Mouse (Mus musculus) frontal cortex, postnatal 10 days (tissue): ENCODE data around the gene Cfap298.
A peak's percentile ranks its signal among the peaks of the same experiment; 100 is the strongest.

ENCODE experiments used
- DNase-seq, 2 experiments: peaks; one replicate each; pipeline ENCODE4 v3.0.0; 2022; ENCODE audit warnings: low spot score in 2 of 2, mixed read lengths in 1 of 2

The Cfap298 gene

GRCm38 (mm10) chr16:90934687-90935328 is at the start of gene Cfap298:
TSS of gene Cfap298 (minus strand) at chr16:90935114.
- DNase-seq = peak; percentile 86 to 93

GRCm38 (mm10) chr16:90971004-90971403 is 36.1 kb upstream of the Cfap298 start:
- DNase-seq = no peak

- DNase-seq = no peak
Observed at GRCm38 (mm10) chr16:90966241-90966640, 31.3 kb upstream of the Cfap298 start.

GRCm38 (mm10) chr16:90964302-90964701 is 29.4 kb upstream of the Cfap298 start:
- DNase-seq = no peak

- no peak for DNase-seq
Observed at GRCm38 (mm10) chr16:90963866-90964265, 29.0 kb upstream of the Cfap298 start.

GRCm38 (mm10) chr16:90963231-90963630 is 28.3 kb upstream of the Cfap298 start:
- DNase-seq = no peak

- DNase-seq = no peak
Observed at GRCm38 (mm10) chr16:90958301-90959085, 23.6 kb upstream of the Cfap298 start.

GRCm38 (mm10) chr16:90955494-90955893 is 20.6 kb upstream of the Cfap298 start:
- DNase-seq = no peak

GRCm38 (mm10) chr16:90953770-90954169 is 18.9 kb upstream of the Cfap298 start:
- no peak for DNase-seq

- DNase-seq = no peak
Observed at GRCm38 (mm10) chr16:90953147-90953546, 18.2 kb upstream of the Cfap298 start.

GRCm38 (mm10) chr16:90950354-90950963 is 15.5 kb upstream of the Cfap298 start:
- no peak for DNase-seq

- no peak for DNase-seq
Observed at GRCm38 (mm10) chr16:90946977-90947376, 12.1 kb upstream of the Cfap298 start.

GRCm38 (mm10) chr16:90941246-90941645 is 6.3 kb upstream of the Cfap298 start:
- no peak for DNase-seq

- DNase-seq = peak in 1 of 2 experiments; percentile 40
Observed at GRCm38 (mm10) chr16:90934193-90934686, 674 bp downstream of the Cfap298 start.

- no peak for DNase-seq
Observed at GRCm38 (mm10) chr16:90933534-90934176, 1.3 kb downstream of the Cfap298 start.

GRCm38 (mm10) chr16:90927446-90927845 is 7.5 kb downstream of the Cfap298 start:
- DNase-seq = no peak

GRCm38 (mm10) chr16:90925461-90925860 is 9.5 kb downstream of the Cfap298 start:
- DNase-seq = peak in 1 of 2 experiments; percentile 65

GRCm38 (mm10) chr16:90924606-90925370 is 10.1 kb downstream of the Cfap298 start:
- DNase-seq = no peak

GRCm38 (mm10) chr16:90921471-90922159 is 13.3 kb downstream of the Cfap298 start:
- no peak for DNase-seq

GRCm38 (mm10) chr16:90917156-90917555 is 17.8 kb downstream of the Cfap298 start:
- no peak for DNase-seq

GRCm38 (mm10) chr16:90916040-90916481 is 18.9 kb downstream of the Cfap298 start:
- no peak for DNase-seq
